Mouse (Mus musculus) cortical plate, adult 2 months (tissue): Measurements from ENCODE around the gene Adamts20.

Experiments used
- CTCF ChIP-seq: fragments of 200-500 bp; IDR thresholded peaks from 2 replicates; pipeline ENCODE4 v1.5.1; 2011; ENCODE audit warnings: mild to moderate bottlenecking, control low read depth, low read length; ENCODE audit not compliant: insufficient read depth; ENCODE audit errors: extremely low read depth
- POLR2A ChIP-seq: fragments of 200-500 bp; IDR thresholded peaks from 2 replicates; pipeline ENCODE4 v1.6.1; 2011; ENCODE audit warnings: mild to moderate bottlenecking, low read length, control low read depth; ENCODE audit not compliant: insufficient read depth; ENCODE audit errors: extremely low read depth

GRCm38 (mm10) chr15:94403461-94404070 is 61.7 kb downstream of the Adamts20 start:
- TF ChIP-seq CTCF (no peak), POLR2A (no peak)
